Mouse (Mus musculus): ENCODE results near the gene Rit1. TPM values are rescaled to one million over a fixed set of nuclear protein-coding genes. Genes with fewer than 3 reads are reported as not detected.
"Not testable (repeated sequence)": the region's sequence is repeated elsewhere in the genome, so short reads cannot be mapped to it uniquely, and the experiment has no call there.

Rit1 gene
- total and polyA plus RNA-seq, 2 experiments from 2014 or later, result 82.6 to 85.4 TPM

- Histone ChIP-seq H3K9me3 (replicated peaks; ENCODE audit: control insufficient read depth, low read length) (no peaks in the 10 kb centered on the region), H3K9ac (replicated peaks; ENCODE audit: low read depth, low read length) (peak overlapping the region; percentile 34; the same call in 1 of the 2 replicates), H3K27ac (ENCODE audit: low read depth) (peak overlapping the region; percentile 89), H3K4me2 (ENCODE audit: low read depth, low read length) (peak overlapping the region; percentile 44), H3K36me3 (replicated peaks; ENCODE audit: control insufficient read depth, insufficient read depth, low read length) (no peaks in the 10 kb centered on the region), H3K4me3 (ENCODE audit: low read depth, low read length) (peak overlapping the region; percentile 2; the same call in 1 of the 2 replicates), H3K4me1 (ENCODE audit: control insufficient read depth, insufficient read depth) (peaks cover 13% of the 10 kb centered on the region), H3K27me3 (ENCODE audit: control insufficient read depth, insufficient read depth, low read length) (no peaks in the 10 kb centered on the region)
- ATAC-seq (ENCODE audit: insufficient read depth, low read depth) (peak; percentile 76), DNase-seq (ENCODE audit: low spot score) (peak; percentile 74)
- TF ChIP-seq EP300 (IDR thresholded peaks at IDR 0.05; ENCODE audit: low read depth) (peak; percentile 86), CTCF (IDR thresholded peaks at IDR 0.05; ENCODE audit: low read depth) (no peak)
- WGBS, result 5% methylated on average over 5 of the region's 5 CpGs
Measured at GRCm38 (mm10) chr3:88758045-88758500, 41.4 kb downstream of the Rit1 start.

- Histone ChIP-seq H3K27me3 (ENCODE audit: control insufficient read depth, insufficient read depth, low read length) (no peaks in the 10 kb centered on the region), H3K4me3 (ENCODE audit: low read depth, low read length) (no peak overlapping the region), H3K4me1 (ENCODE audit: control insufficient read depth, insufficient read depth) (peaks cover 13% of the 10 kb centered on the region), H3K9me3 (replicated peaks; ENCODE audit: control insufficient read depth, low read length) (no peaks in the 10 kb centered on the region), H3K9ac (replicated peaks; ENCODE audit: low read depth, low read length) (no peak overlapping the region), H3K27ac (ENCODE audit: low read depth) (no peak overlapping the region), H3K4me2 (ENCODE audit: low read depth, low read length) (no peak overlapping the region), H3K36me3 (replicated peaks; ENCODE audit: control insufficient read depth, insufficient read depth, low read length) (no peaks in the 10 kb centered on the region)
- DNase-seq (ENCODE audit: low spot score) (no peak), ATAC-seq (ENCODE audit: insufficient read depth, low read depth) (no peak)
- TF ChIP-seq EP300 (IDR thresholded peaks at IDR 0.05; ENCODE audit: low read depth) (no peak), CTCF (IDR thresholded peaks at IDR 0.05; ENCODE audit: low read depth) (no peak)
- 92% methylated on average over 19 of the region's 19 CpGs for WGBS
Measured at GRCm38 (mm10) chr3:88761619-88762018, 45.0 kb downstream of the Rit1 start.

GRCm38 (mm10) chr3:88762401-88762831 lies 45.8 kb downstream of the Rit1 start:
- no peak for TF ChIP-seq EP300 (IDR thresholded peaks at IDR 0.05; ENCODE audit: low read depth)
- peak; percentile 64 for TF ChIP-seq CTCF (IDR thresholded peaks at IDR 0.05; ENCODE audit: low read depth)
- Histone ChIP-seq H3K4me3 (ENCODE audit: low read depth, low read length) (no peak overlapping the region), H3K4me1 (ENCODE audit: control insufficient read depth, insufficient read depth) (peaks cover 13% of the 10 kb centered on the region), H3K4me2 (ENCODE audit: low read depth, low read length) (no peak overlapping the region), H3K27me3 (ENCODE audit: control insufficient read depth, insufficient read depth, low read length) (no peaks in the 10 kb centered on the region), H3K9ac (replicated peaks; ENCODE audit: low read depth, low read length) (no peak overlapping the region), H3K27ac (ENCODE audit: low read depth) (no peak overlapping the region), H3K9me3 (replicated peaks; ENCODE audit: control insufficient read depth, low read length) (no peaks in the 10 kb centered on the region), H3K36me3 (replicated peaks; ENCODE audit: control insufficient read depth, insufficient read depth, low read length) (no peaks in the 10 kb centered on the region)
- 28% methylated on average over 6 of the region's 6 CpGs for WGBS
- ATAC-seq (ENCODE audit: insufficient read depth, low read depth) (peak; percentile 48), DNase-seq (ENCODE audit: low spot score) (peak; percentile 50)

- DNase-seq (ENCODE audit: low spot score) (peak; percentile 17), ATAC-seq (ENCODE audit: insufficient read depth, low read depth) (peak; percentile 74)
- not testable (repeated sequence) for H3K9ac ChIP-seq (replicated peaks; ENCODE audit: low read depth, low read length); H3K4me1 ChIP-seq (ENCODE audit: control insufficient read depth, insufficient read depth); H3K36me3 ChIP-seq (replicated peaks; ENCODE audit: control insufficient read depth, insufficient read depth, low read length); H3K9me3 ChIP-seq (replicated peaks; ENCODE audit: control insufficient read depth, low read length); H3K27me3 ChIP-seq (ENCODE audit: control insufficient read depth, insufficient read depth, low read length)
- peak overlapping the region; percentile 46 for H3K4me2 ChIP-seq (ENCODE audit: low read depth, low read length)
- peak overlapping the region; percentile 76 for H3K27ac ChIP-seq (ENCODE audit: low read depth)
- WGBS, result under 1% methylated on average over 15 of the region's 28 CpGs
- peak overlapping the region; percentile 36 for H3K4me3 ChIP-seq (ENCODE audit: low read depth, low read length)
Measured at GRCm38 (mm10) chr3:88771189-88771940, 54.7 kb downstream of the Rit1 start.

- H3K9ac ChIP-seq (replicated peaks; ENCODE audit: low read depth, low read length); ATAC-seq (ENCODE audit: insufficient read depth, low read depth); H3K27me3 ChIP-seq (ENCODE audit: control insufficient read depth, insufficient read depth, low read length); H3K36me3 ChIP-seq (replicated peaks; ENCODE audit: control insufficient read depth, insufficient read depth, low read length); H3K4me1 ChIP-seq (ENCODE audit: control insufficient read depth, insufficient read depth); DNase-seq (ENCODE audit: low spot score); H3K9me3 ChIP-seq (replicated peaks; ENCODE audit: control insufficient read depth, low read length): not testable (repeated sequence)
- Histone ChIP-seq H3K4me2 (ENCODE audit: low read depth, low read length) (peak overlapping the region; percentile 46), H3K27ac (ENCODE audit: low read depth) (peak overlapping the region; percentile 76), H3K4me3 (ENCODE audit: low read depth, low read length) (peak overlapping the region; percentile 36)
- WGBS, result 13% methylated on average over 3 of the region's 6 CpGs
Measured at GRCm38 (mm10) chr3:88771941-88772280, 55.3 kb downstream of the Rit1 start.

GRCm38 (mm10) chr3:88772399-88772798 lies 55.8 kb downstream of the Rit1 start:
- H3K27ac ChIP-seq (ENCODE audit: low read depth); H3K4me2 ChIP-seq (ENCODE audit: low read depth, low read length); H3K4me3 ChIP-seq (ENCODE audit: low read depth, low read length); H3K9ac ChIP-seq (replicated peaks; ENCODE audit: low read depth, low read length); H3K27me3 ChIP-seq (ENCODE audit: control insufficient read depth, insufficient read depth, low read length); H3K36me3 ChIP-seq (replicated peaks; ENCODE audit: control insufficient read depth, insufficient read depth, low read length); H3K4me1 ChIP-seq (ENCODE audit: control insufficient read depth, insufficient read depth); H3K9me3 ChIP-seq (replicated peaks; ENCODE audit: control insufficient read depth, low read length): not testable (repeated sequence)
- DNase-seq (ENCODE audit: low spot score) (peak; percentile 62), ATAC-seq (ENCODE audit: insufficient read depth, low read depth) (peak; percentile 54; the same call in 1 of the 2 replicates)
- WGBS, result 2% methylated on average over 18 of the region's 19 CpGs

- WGBS, result 88% methylated on average over 6 of the region's 6 CpGs
- H3K4me1 ChIP-seq (ENCODE audit: control insufficient read depth, insufficient read depth); H3K36me3 ChIP-seq (replicated peaks; ENCODE audit: control insufficient read depth, insufficient read depth, low read length); DNase-seq (ENCODE audit: low spot score); ATAC-seq (ENCODE audit: insufficient read depth, low read depth); H3K9me3 ChIP-seq (replicated peaks; ENCODE audit: control insufficient read depth, low read length); H3K27me3 ChIP-seq (ENCODE audit: control insufficient read depth, insufficient read depth, low read length); H3K4me3 ChIP-seq (ENCODE audit: low read depth, low read length); H3K9ac ChIP-seq (replicated peaks; ENCODE audit: low read depth, low read length); H3K4me2 ChIP-seq (ENCODE audit: low read depth, low read length); H3K27ac ChIP-seq (ENCODE audit: low read depth): not testable (repeated sequence)
Measured at GRCm38 (mm10) chr3:88773163-88773562, 56.5 kb downstream of the Rit1 start.

GRCm38 (mm10) chr3:88774939-88775841 lies 58.6 kb downstream of the Rit1 start, which contains the start of gene Syt11:
Gene Syt11 (minus strand): TSS chr3:88775164.
- Histone ChIP-seq H3K27ac (ENCODE audit: low read depth) (peak within 1 kb of the TSS; percentile 70), H3K4me3 (ENCODE audit: low read depth, low read length) (peak within 1 kb of the TSS; percentile 36), H3K4me2 (ENCODE audit: low read depth, low read length) (peak within 1 kb of the TSS; percentile 50)
- H3K4me1 ChIP-seq (ENCODE audit: control insufficient read depth, insufficient read depth); H3K36me3 ChIP-seq (replicated peaks; ENCODE audit: control insufficient read depth, insufficient read depth, low read length); H3K9me3 ChIP-seq (replicated peaks; ENCODE audit: control insufficient read depth, low read length); H3K9ac ChIP-seq (replicated peaks; ENCODE audit: low read depth, low read length); H3K27me3 ChIP-seq (ENCODE audit: control insufficient read depth, insufficient read depth, low read length); DNase-seq (ENCODE audit: low spot score): not testable (repeated sequence)
- 5% methylated on average over 31 of the region's 51 CpGs for WGBS
- peak; percentile 73 for ATAC-seq (ENCODE audit: insufficient read depth, low read depth)

All from heart, postnatal 0 days (tissue).